Mouse (Mus musculus): ENCODE data around the gene Tmem52. TPM values are rescaled to one million over a fixed set of nuclear protein-coding genes. Genes with fewer than 3 reads are reported as not detected.
"Not testable (repeated sequence)": the region's sequence is repeated elsewhere in the genome, so short reads cannot be mapped to it uniquely, and the experiment has no call there.

Gene Tmem52
- polyA plus RNA-seq, 1 experiment from 2014 or later, result not detected

DNA sequence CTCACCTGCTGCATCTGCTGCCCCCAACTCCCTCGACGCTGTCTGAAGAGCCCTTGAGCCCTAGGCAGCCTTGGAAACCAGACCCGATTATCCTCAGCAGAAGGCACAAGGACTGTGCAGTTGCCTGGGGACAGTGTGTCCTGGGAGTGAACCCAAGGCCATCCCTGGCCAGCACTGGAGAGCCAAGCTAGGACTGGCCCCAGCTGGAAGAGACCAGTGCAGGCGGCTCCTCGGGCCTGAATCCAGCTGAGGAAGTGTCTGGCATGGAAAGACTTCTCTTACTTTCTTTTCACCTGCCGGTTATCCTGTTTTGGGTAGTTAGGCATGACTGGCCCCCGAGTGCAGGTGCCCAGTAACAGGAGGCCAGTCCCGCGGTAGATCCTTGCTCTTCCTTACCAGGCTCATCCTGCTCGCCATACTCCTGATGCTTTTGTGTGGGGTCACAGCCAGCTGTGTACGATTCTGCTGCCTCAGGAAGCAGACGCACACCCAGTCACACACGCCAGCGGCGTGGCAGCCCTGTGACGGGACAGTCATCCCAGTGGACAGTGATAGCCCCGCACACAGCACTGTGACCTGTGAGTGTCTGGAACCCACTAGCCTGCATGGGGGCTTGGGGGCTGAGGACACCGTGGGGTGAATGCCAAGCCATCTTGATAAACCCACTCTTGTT lies 812 bp downstream of the Tmem52 start:
- Histone ChIP-seq H3K4me1 (ENCODE audit: control insufficient read depth, insufficient read depth, low read length) (no peaks in the 10 kb centered on the region), H3K4me3 (ENCODE audit: low read depth, low read length) (no peak overlapping the region), H3K4me2 (ENCODE audit: low read depth) (no peak overlapping the region), H3K9ac (ENCODE audit: low read length) (no peak overlapping the region), H3K27me3 (ENCODE audit: control insufficient read depth, insufficient read depth, low read length) (peaks cover 2% of the 10 kb centered on the region; the same call in 1 of the 2 replicates), H3K36me3 (ENCODE audit: control insufficient read depth, insufficient read depth, low read length) (no peaks in the 10 kb centered on the region), H3K27ac (ENCODE audit: low read depth, low read length) (no peak overlapping the region), H3K9me3 (ENCODE audit: control insufficient read depth, low read length) (no peaks in the 10 kb centered on the region)
- ATAC-seq (ENCODE audit: insufficient read depth, low FRiP score, low TSS enrichment) (no peak), DNase-seq (ENCODE audit: low spot score) (no peak)
- 84% methylated on average over 18 of the region's 18 CpGs for WGBS

DNA sequence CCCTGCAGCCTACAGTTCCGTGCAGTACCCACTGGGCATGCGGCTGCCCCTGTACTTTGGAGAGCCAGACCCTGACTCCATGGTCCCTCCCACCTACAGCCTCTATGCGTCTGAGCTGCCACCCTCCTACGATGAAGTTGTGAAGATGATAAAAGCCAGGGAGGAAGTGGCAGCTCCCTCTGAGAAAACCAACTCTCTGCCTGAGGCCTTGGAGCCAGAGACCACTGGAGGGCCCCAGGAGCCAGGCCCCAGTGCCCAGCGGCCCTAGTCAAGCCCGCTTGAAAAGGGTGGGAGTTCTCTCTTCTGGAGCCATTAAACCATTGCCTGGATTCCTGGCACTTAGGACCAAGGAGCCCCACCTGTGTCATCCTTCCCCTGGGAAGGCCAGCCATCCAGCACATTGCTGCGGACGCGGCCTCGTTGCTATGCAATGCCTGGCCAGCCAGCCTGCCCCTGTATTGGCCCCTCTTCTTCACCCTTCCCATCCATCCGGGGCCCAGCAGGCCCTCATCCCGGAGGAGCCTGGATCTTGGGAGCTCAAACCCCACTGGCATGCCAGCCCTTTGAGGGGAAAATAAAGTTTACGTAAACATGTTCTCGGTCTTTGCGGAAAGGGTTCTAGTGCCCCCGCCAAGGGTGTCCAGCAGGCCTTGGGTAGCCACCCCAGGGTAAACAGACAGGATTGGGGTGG lies 1.5 kb downstream of the Tmem52 start:
- Histone ChIP-seq H3K4me3 (ENCODE audit: low read depth, low read length) (no peak overlapping the region), H3K27ac (ENCODE audit: low read depth, low read length) (no peak overlapping the region), H3K4me1 (ENCODE audit: control insufficient read depth, insufficient read depth, low read length) (no peaks in the 10 kb centered on the region), H3K9ac (ENCODE audit: low read length) (no peak overlapping the region), H3K27me3 (ENCODE audit: control insufficient read depth, insufficient read depth, low read length) (peaks cover 2% of the 10 kb centered on the region; the same call in 1 of the 2 replicates), H3K4me2 (ENCODE audit: low read depth) (no peak overlapping the region), H3K36me3 (ENCODE audit: control insufficient read depth, insufficient read depth, low read length) (no peaks in the 10 kb centered on the region), H3K9me3 (ENCODE audit: control insufficient read depth, low read length) (no peaks in the 10 kb centered on the region)
- no peak for ATAC-seq (ENCODE audit: insufficient read depth, low FRiP score, low TSS enrichment)
- WGBS, result 77% methylated on average over 16 of the region's 16 CpGs
- no peak for DNase-seq (ENCODE audit: low spot score)

DNA sequence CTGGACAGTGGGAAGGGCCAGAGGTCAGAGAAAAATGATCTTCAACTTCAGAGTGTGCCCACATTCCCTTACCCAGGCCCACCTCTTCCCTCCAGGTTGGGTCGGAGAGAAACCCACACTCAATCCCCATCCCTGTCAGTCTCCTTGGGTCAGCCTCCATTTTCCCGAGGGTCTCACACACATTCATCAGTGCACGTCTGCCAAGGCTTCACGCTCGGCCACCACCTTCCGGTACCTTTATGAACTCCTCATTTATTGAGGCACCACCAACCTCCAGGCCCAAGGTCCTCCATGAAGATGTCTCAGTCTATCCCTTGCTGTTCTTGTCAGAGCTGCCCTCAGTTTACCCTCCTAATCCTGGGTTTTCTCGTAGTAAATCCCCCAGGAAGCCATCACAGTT lies 2.1 kb downstream of the Tmem52 start:
- Histone ChIP-seq H3K27ac (ENCODE audit: low read depth, low read length) (no peak overlapping the region), H3K9ac (ENCODE audit: low read length) (no peak overlapping the region), H3K9me3 (ENCODE audit: control insufficient read depth, low read length) (no peaks in the 10 kb centered on the region), H3K4me1 (ENCODE audit: control insufficient read depth, insufficient read depth, low read length) (no peaks in the 10 kb centered on the region), H3K27me3 (ENCODE audit: control insufficient read depth, insufficient read depth, low read length) (peaks cover 2% of the 10 kb centered on the region; the same call in 1 of the 2 replicates), H3K4me3 (ENCODE audit: low read depth, low read length) (no peak overlapping the region), H3K4me2 (ENCODE audit: low read depth) (no peak overlapping the region), H3K36me3 (ENCODE audit: control insufficient read depth, insufficient read depth, low read length) (no peaks in the 10 kb centered on the region)
- no peak for DNase-seq (ENCODE audit: low spot score)
- 86% methylated on average over 7 of the region's 7 CpGs for WGBS
- ATAC-seq (ENCODE audit: insufficient read depth, low FRiP score, low TSS enrichment), result no peak

DNA sequence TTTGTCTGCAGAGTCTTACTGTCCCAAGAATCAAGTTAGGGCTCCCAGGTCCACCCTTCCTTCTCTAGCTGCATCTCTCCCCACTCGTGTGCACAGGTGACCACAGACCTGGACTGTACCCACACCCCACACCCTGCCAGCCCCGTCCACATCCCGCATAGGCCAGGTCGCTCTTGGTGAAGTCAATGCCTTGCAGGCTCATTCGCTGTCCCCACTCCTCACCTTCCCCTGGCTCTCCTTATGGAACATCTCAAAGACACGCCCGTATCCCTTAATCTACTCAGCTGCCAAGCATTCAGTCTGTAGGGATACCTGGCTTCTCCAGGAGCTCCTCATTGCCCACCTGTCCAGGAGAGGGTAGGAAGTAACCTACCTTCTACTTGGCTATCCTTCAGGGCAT lies 2.5 kb downstream of the Tmem52 start:
- Histone ChIP-seq H3K27me3 (ENCODE audit: control insufficient read depth, insufficient read depth, low read length) (peaks cover 2% of the 10 kb centered on the region; the same call in 1 of the 2 replicates), H3K4me3 (ENCODE audit: low read depth, low read length) (no peak overlapping the region), H3K4me1 (ENCODE audit: control insufficient read depth, insufficient read depth, low read length) (no peaks in the 10 kb centered on the region), H3K27ac (ENCODE audit: low read depth, low read length) (no peak overlapping the region), H3K36me3 (ENCODE audit: control insufficient read depth, insufficient read depth, low read length) (no peaks in the 10 kb centered on the region), H3K9ac (ENCODE audit: low read length) (no peak overlapping the region), H3K9me3 (ENCODE audit: control insufficient read depth, low read length) (no peaks in the 10 kb centered on the region), H3K4me2 (ENCODE audit: low read depth) (no peak overlapping the region)
- ATAC-seq (ENCODE audit: insufficient read depth, low FRiP score, low TSS enrichment), result no peak
- no peak for DNase-seq (ENCODE audit: low spot score)
- 92% methylated on average over 7 of the region's 7 CpGs for WGBS

DNA sequence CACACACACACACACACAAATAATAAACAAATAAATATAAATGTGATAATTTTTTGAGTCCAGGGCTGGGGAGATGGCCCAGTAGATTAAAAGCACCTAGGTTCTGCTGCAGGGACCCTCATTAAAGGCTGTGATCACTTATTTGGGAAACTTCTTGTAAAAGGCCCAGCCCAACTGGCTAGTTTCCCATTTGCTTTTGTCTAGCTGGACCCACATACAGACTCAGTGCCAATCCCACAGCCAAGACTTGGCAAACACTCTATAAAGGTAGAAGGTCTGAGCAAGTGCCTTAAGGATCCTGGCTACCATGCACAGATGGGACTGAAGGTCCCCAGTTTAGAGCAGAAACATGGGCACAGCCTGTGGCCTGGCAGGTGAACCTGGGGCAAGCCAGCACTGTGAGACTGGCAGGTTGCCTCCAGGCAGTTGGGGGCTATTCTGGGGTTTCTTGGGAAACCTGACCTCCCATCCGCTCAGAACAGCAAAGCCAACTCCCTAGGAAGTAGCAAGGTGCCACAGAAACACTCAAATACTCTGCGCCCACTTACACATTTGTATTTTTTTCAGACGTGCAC lies 3.9 kb downstream of the Tmem52 start:
- Histone ChIP-seq H3K27ac (ENCODE audit: low read depth, low read length) (no peak overlapping the region), H3K4me3 (ENCODE audit: low read depth, low read length) (no peak overlapping the region), H3K27me3 (ENCODE audit: control insufficient read depth, insufficient read depth, low read length) (peaks cover 2% of the 10 kb centered on the region; the same call in 1 of the 2 replicates), H3K9me3 (ENCODE audit: control insufficient read depth, low read length) (no peaks in the 10 kb centered on the region), H3K4me1 (ENCODE audit: control insufficient read depth, insufficient read depth, low read length) (no peaks in the 10 kb centered on the region), H3K36me3 (ENCODE audit: control insufficient read depth, insufficient read depth, low read length) (no peaks in the 10 kb centered on the region), H3K4me2 (ENCODE audit: low read depth) (no peak overlapping the region), H3K9ac (ENCODE audit: low read length) (peak overlapping the region; percentile 6; the same call in 1 of the 2 replicates)
- WGBS, result 90% methylated on average over 3 of the region's 3 CpGs
- ATAC-seq (ENCODE audit: insufficient read depth, low FRiP score, low TSS enrichment), result no peak
- DNase-seq (ENCODE audit: low spot score), result no peak

DNA sequence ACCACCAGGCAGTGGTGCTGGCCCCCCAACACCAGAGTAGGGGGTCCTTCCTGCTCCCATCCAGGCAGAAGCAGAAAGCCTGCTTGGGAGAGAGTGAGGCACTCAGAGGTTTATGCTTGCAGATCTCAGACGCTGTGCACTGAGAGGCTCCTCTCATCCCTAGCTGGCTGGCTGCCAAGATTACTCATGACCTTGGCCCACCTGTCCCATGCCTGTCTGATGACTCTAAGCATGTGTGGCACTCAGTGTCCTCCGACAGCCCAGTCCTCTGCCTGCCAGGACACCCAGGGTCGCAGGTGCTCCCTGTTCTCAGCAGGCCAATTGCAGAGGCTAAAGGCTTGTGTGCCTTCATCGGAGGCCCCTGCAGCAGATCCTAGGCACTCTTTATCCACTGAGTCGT lies 4.4 kb downstream of the Tmem52 start:
- ATAC-seq (ENCODE audit: insufficient read depth, low FRiP score, low TSS enrichment), result no peak
- Histone ChIP-seq H3K27ac (ENCODE audit: low read depth, low read length) (no peak overlapping the region), H3K36me3 (ENCODE audit: control insufficient read depth, insufficient read depth, low read length) (no peaks in the 10 kb centered on the region), H3K4me2 (ENCODE audit: low read depth) (no peak overlapping the region), H3K4me3 (ENCODE audit: low read depth, low read length) (no peak overlapping the region), H3K9me3 (ENCODE audit: control insufficient read depth, low read length) (no peaks in the 10 kb centered on the region), H3K9ac (ENCODE audit: low read length) (peak overlapping the region; percentile 6; the same call in 1 of the 2 replicates), H3K27me3 (ENCODE audit: control insufficient read depth, insufficient read depth, low read length) (peaks cover 2% of the 10 kb centered on the region; the same call in 1 of the 2 replicates), H3K4me1 (ENCODE audit: control insufficient read depth, insufficient read depth, low read length) (no peaks in the 10 kb centered on the region)
- DNase-seq (ENCODE audit: low spot score), result no peak
- 73% methylated on average over 5 of the region's 5 CpGs for WGBS

DNA sequence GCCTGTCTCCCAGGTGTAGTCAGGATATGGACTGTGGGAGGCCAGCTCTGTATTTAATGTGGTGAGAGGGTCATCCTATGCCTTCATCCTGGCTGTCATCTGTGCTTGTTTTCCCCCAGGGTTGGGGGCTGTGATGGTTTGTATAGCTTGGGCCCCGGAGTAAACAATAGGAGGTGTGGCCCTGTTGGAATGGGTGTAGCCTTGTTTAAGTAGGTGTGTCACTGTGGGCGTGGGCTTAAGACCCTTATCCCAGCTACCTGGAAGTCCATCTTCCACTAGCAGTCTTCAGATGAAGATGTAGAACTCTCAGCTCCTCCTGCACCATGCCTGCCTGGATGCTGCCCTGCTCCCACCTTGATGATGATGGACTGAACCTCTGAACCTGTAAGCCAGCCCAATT lies 4.9 kb downstream of the Tmem52 start:
- H3K27ac ChIP-seq (ENCODE audit: low read depth, low read length); H3K4me3 ChIP-seq (ENCODE audit: low read depth, low read length); H3K4me1 ChIP-seq (ENCODE audit: control insufficient read depth, insufficient read depth, low read length); H3K4me2 ChIP-seq (ENCODE audit: low read depth); DNase-seq (ENCODE audit: low spot score); H3K27me3 ChIP-seq (ENCODE audit: control insufficient read depth, insufficient read depth, low read length); H3K9me3 ChIP-seq (ENCODE audit: control insufficient read depth, low read length); H3K9ac ChIP-seq (ENCODE audit: low read length); H3K36me3 ChIP-seq (ENCODE audit: control insufficient read depth, insufficient read depth, low read length); ATAC-seq (ENCODE audit: insufficient read depth, low FRiP score, low TSS enrichment): not testable (repeated sequence)
- 71% methylated on average over 2 of the region's 2 CpGs for WGBS

DNA sequence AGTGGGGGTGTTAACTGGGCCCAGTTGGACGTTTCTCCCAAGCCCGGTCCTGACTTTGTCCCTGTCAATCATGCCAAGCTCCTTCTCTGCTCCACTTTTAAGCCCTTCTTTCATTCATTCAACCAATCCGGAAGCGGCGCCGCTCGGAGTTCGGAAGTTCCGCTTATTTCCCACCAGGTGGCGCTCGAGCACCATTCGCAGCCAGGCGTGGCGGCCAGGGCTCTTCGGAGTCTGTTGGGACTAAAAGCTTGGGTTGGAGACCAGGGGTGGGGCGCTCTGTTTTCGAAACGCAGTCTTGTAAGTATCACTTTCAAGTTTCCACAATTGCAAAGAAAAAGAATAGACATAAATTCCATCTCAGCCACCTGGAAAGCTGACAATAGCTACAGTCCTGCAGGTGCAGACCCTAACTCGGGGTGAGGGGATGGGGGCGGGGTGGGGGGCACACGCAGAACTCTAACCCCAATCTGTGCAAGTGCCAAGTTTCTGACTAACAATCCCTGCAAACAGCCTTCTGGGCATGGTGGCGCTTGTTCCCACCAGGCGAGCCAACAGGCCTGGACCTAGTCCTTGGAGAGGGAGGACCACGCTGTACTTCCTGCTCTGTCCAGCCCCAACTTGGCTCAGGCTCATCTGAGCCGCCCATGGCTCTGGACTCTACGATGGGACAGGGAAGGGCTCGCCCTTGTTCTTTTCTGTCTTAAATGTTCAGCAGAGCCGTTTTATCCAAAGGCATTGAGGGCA lies 12.6 kb downstream of the Tmem52 start:
- ATAC-seq (ENCODE audit: insufficient read depth, low FRiP score, low TSS enrichment) (peak; percentile 48; the same call in 1 of the 2 replicates), DNase-seq (ENCODE audit: low spot score) (peak; percentile 85)
- no peak overlapping the region for H3K27ac ChIP-seq (ENCODE audit: low read depth, low read length)
- no peak overlapping the region for H3K4me2 ChIP-seq (ENCODE audit: low read depth)
- no peak overlapping the region; the same call in 1 of the 2 replicates for H3K9ac ChIP-seq (ENCODE audit: low read length)
- 25% methylated on average over 28 of the region's 28 CpGs for WGBS
- no peak overlapping the region for H3K4me3 ChIP-seq (ENCODE audit: low read depth, low read length)
- H3K9me3 ChIP-seq (ENCODE audit: control insufficient read depth, low read length), result no peaks in the 10 kb centered on the region
- no peaks in the 10 kb centered on the region for H3K27me3 ChIP-seq (ENCODE audit: control insufficient read depth, insufficient read depth, low read length)
- no peaks in the 10 kb centered on the region for H3K36me3 ChIP-seq (ENCODE audit: control insufficient read depth, insufficient read depth, low read length)
- H3K4me1 ChIP-seq (ENCODE audit: control insufficient read depth, insufficient read depth, low read length), result no peaks in the 10 kb centered on the region

Measured in neural tube, embryonic 11.5 days (tissue).